Mouse (Mus musculus) lung, adult 2 months (tissue): Measurements from ENCODE around the gene Col9a1.
A peak's percentile ranks its signal among the peaks of the same experiment; 100 is the strongest.

ENCODE experiments used
- CTCF ChIP-seq: fragments of 200-500 bp; IDR thresholded peaks from 2 replicates; pipeline ENCODE4 v1.5.1; 2011; ENCODE audit warnings: mild to moderate bottlenecking, low read length, control low read depth; ENCODE audit not compliant: insufficient read depth
- POLR2A ChIP-seq: fragments of 200-500 bp; IDR thresholded peaks from 2 replicates; pipeline ENCODE4 v1.6.1; 2011; ENCODE audit warnings: low read depth, mild to moderate bottlenecking, control low read depth, low read length, borderline replicate concordance; ENCODE audit errors: extremely low read depth

DNA sequence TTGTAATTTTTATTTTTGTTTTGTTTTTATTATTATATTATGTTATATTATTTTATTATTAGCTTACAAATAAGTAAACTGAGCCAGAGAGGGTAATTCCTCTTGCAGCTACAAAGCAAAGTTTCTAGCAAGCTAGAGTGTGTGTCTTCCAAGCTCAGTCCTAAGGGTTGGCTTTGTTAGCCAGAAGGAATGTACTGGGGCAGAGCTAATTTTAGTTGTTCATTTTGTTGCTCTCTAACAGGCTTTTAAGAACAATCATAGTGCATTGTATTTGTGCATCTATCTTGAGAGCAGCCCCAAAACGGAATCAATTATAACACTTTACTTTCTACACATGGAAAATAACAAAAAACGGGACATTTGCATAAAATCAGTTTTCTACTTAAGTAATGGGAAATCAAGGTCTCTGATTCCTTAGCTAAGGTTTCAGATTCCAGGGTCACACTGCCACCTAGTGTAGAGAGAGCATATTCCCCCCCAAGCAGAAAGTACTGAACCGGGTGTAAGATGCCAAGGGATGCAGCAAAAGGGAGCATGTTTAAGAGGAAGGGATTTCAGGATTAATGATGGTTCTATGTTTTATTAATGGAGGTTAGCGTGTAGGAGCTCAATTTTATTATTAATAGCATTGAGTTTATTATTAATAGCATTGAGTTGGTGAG is 6.1 kb upstream of the Col9a1 start:
- TF ChIP-seq POLR2A: no peak
- peak; percentile 49 for TF ChIP-seq CTCF
